Mouse (Mus musculus): ENCODE results near the gene Asl. TPM values are rescaled to one million over a fixed set of nuclear protein-coding genes. Genes with fewer than 3 reads are reported as not detected.

Gene Asl
- 10 to 100 TPM in 1 of 2 experiments, 1 to 10 TPM in 1; 6.4 to 11.3 TPM for total RNA-seq (2021)
- long read RNA-seq, experiment 1, partial matches to known transcripts = 1 of 6 reads
- long read RNA-seq, experiment 1, other reads (novel, unspliced or antisense) = 1 of 6 reads
- long read RNA-seq, experiment 2, partial matches to known transcripts = 0 of 3 reads
- long read RNA-seq, experiment 2, other reads (novel, unspliced or antisense) = 0 of 3 reads

DNA sequence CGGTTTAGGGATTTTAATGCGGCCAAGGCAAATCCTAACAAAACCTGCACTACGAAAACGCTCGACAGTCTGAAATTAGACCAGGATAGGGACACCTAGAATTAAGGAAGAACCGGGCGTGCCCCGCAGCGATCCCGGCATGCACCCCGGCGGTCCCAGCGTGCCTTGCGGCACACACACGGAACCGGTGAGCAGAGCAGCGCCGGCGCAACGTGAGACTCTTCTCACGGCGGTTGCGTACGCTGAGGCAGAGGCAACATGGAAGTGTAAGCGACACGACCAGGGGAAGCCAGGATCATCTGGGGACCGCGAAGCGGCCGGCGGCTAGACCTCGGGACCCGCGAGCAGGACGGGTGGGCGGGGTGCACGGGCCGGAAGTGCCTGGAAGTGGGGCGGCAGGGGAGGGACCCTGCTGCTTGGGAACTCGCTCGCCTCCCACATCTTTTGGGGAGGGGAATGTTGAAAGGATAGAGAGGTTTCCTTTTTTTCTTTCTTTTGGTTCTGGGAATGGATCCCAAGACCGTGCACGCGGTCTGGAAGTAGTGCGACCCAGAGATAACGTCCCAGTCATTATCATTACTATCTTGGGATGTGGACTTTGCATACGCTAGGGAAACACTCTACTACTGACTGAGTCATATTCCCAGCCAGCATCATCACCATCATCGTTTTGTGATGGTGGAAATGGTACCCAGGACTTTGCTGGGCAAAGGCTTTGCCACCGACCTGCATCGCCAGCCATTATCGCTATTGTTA is at the start of gene Asl, which contains the start of gene Crcp:
Gene Asl (minus strand): TSS at position 106 of the 756 bp plus-strand sequence.
Gene Crcp (plus strand): TSS at position 149 of the 756 bp plus-strand sequence.
- peak; percentile 69 to 75 for DNase-seq

GRCm38 (mm10) chr5:130078834-130079156 is 49.7 kb upstream of the Asl start:
- DNase-seq = no peak
- intact Hi-C loops (cut with DNase I) = no loop called here

More for the DNA sequence above, at the start of gene Asl, which contains the start of gene Crcp:
- intact Hi-C loops (cut with DNase I) = no loop called here

DNA sequence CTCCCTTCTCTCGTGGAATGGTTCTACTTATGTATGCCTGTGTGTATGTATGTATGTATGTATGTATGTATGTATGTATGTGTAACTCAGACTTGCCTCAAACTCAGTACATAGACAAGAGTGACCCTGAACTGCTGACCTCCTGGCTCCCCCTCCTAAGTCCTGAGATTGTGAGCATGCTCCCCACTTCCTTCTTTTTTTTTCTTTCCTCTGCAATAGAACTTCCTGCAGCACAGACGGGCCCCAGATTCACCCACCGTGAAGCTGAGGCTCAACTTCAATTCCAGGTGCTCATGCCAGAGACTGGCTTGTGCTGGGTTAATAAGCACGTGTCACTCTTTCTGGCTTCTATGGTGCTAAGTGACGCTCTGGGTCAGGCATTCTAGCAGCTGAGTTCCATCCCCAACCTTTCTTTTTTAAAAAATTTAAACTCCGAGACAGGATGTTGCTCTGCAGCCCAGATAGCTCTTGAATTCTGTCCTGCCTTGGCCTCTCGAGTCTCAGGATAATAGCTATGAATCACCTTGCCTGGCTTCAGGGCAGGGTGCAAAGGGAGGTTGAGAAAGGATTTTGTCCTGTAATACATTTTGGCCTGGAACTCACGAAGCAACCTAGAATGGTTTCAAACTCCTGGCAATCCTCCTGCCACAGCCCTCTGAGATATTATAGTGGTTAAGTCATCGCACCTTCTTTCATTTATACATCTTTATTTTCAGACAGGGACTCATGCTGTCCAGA is 49.2 kb upstream of the Asl start:
- no peak for DNase-seq
- intact Hi-C loops (cut with DNase I) = no loop called here

GRCm38 (mm10) chr5:130076396-130076795 is 47.3 kb upstream of the Asl start:
- intact Hi-C loops (cut with DNase I) = no loop called here
- DNase-seq = no peak

DNA sequence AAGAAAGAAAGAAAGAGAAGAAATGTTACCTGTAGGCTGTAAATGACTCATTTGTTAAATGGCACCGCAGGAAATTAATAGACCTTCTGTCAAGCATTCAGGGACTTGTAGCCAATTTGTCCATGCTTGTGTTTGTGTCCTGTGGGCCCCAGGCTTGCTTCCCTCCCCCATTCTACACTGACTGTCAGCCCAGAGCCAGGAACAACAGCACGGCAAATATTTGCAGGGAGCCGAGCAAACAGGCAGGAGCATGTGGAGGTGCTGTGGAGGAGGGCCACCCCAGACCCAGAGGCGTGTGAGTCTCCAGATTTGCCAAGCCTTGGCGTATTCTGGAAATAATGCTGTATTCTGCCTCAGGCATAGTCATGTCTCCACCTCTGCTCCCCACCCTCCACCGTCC is 45.4 kb upstream of the Asl start:
- DNase-seq = no peak
- intact Hi-C loops (cut with DNase I) = no loop called here

- DNase-seq = no peak
- intact Hi-C loops (cut with DNase I) = no loop called here
Measured at GRCm38 (mm10) chr5:130073026-130073425, 44.0 kb upstream of the Asl start, which contains the start of gene Tpst1. Gene Tpst1 (plus strand): TSS chr5:130073326.

- no peak for DNase-seq
- intact Hi-C loops (cut with DNase I) = no loop called here
Measured at GRCm38 (mm10) chr5:130067841-130068264, 38.8 kb upstream of the Asl start.

GRCm38 (mm10) chr5:130065579-130065978 is 36.5 kb upstream of the Asl start:
- intact Hi-C loops (cut with DNase I) = no loop called here

GRCm38 (mm10) chr5:130063760-130064159 is 34.7 kb upstream of the Asl start:
- intact Hi-C loops (cut with DNase I) = loop anchor here (5.0 kb wide), 1 partner anchor 79 kb away; the partner anchor contains the start of gene Kctd7
- peak in 1 of 2 experiments; percentile 15 for DNase-seq

More at GRCm38 (mm10) chr5:130065579-130065978, 36.5 kb upstream of the Asl start:
- DNase-seq = no peak

DNA sequence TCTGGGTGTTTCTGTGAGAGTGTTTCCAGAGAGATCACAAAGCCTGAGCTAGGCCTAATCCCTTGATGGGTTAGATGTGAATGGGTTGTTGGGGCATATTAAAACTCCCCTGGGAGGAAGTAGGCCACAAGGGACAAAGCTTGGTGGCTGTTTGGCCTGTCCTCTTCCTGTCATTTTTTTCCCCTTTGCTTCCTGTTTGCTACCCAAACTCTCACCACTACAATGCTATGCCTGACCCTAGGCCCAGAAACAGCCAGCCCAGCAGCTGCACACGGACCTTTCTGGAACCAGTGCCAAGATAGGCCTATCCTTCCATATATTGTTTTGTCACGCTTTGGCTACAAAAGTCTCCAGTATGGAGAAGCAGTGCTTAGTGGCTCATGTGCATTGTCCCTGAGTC is 33.0 kb upstream of the Asl start:
- no peak for DNase-seq
- intact Hi-C loops (cut with DNase I) = loop anchor here (5.0 kb wide), 1 partner anchor 80 kb away; the partner anchor contains the start of gene Kctd7

GRCm38 (mm10) chr5:130060329-130060665 is 31.2 kb upstream of the Asl start:
- no peak for DNase-seq
- intact Hi-C loops (cut with DNase I) = loop anchor here (5.0 kb wide), 1 partner anchor 82 kb away; the partner anchor contains the start of gene Kctd7

DNA sequence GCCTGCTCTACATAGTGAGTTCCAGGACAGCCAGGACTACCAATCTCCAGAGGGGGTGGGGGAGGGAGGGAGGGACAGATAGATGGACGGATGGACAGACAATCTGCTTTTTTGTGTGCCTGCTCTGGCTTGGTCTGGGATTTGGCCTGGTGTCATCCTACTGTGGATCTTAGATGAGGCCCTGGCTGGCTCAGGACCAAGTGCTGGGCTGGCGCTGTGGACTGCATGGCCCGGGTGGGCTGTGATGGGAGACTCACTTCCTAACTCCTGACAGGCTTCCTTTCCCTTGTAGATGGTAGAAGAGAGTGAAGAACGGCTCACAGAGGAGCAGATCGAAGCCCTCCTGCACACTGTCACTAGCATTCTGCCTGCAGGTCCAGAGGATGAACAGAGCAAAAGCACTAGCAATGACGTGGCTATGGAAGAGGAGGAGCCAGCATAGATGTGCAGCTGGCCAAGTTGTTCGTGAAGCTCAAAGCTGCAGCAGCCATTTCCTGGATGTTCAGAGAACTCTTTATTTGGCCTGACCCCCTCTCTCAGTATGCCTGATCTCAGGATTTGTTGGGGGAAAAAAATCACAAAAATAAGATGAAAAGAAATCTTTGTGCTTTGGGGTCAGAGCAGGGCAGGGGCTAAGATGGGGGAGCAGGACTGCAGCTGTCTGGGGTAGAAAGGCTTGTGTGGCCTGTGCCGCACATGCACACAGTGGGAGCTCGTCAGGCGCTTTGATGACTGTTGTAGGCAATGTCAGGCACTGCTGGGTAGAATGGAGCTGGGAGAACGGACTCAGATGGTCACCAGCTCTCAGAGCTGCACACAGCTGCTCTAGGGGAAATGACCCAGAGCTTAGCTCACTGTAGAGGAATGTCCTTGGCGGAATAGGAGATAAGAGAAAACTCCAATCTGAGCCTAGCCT is 30.6 kb upstream of the Asl start:
- intact Hi-C loops (cut with DNase I) = loop anchor here (5.0 kb wide), 1 partner anchor 83 kb away; the partner anchor contains the start of gene Kctd7
- no peak for DNase-seq

- intact Hi-C loops (cut with DNase I) = no loop called here
- no peak for DNase-seq
Measured at GRCm38 (mm10) chr5:130056303-130056702, 27.3 kb upstream of the Asl start.

DNA sequence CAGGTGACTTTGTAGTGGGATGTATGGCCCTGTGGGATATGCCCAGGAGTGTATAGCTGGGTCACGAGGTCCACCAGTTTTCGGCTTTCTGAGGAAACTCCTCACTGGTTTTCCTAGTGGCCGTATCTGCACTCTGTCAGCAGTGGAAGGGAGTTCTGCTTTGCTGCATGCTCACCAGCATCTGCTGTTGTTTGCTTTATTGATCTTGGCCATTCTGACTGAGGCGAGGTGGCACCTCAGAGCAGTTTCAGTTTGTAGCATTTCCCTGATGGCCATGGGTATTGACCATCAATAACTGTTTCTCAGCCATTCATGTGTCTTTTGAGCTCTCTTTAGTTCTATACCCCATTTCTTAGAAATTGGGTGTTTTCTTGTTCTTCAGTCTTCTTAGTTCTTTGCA is 26.6 kb upstream of the Asl start:
- DNase-seq = no peak
- intact Hi-C loops (cut with DNase I) = no loop called here

GRCm38 (mm10) chr5:130052955-130053354 is 23.9 kb upstream of the Asl start:
- DNase-seq = no peak
- intact Hi-C loops (cut with DNase I) = no loop called here

DNA sequence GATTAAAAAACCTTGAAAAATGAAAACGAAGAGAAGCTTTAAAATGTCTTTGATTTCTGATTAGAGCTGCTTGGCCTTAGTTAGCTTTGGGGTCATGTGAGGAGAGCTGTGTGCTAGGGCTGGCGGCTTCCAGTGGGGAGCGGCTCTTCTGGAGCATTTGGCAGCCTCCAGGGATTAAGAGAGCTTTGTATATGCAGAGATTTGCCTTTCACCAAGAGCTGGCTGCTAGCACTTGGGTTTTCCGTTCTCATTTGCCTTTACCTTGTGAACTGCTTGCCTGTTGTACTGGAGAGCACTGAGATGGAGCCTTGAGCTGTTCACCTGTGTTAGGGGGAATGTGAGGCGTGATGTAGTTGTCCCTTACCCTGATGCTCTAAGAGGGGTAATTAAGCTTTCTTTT is 23.5 kb upstream of the Asl start:
- intact Hi-C loops (cut with DNase I) = no loop called here

GRCm38 (mm10) chr5:130051073-130051860 is 22.2 kb upstream of the Asl start:
- intact Hi-C loops (cut with DNase I) = no loop called here
- DNase-seq = no peak

More for the DNA sequence above, 23.5 kb upstream of the Asl start:
- DNase-seq = no peak

GRCm38 (mm10) chr5:130050416-130050815 is 21.4 kb upstream of the Asl start:
- no peak for DNase-seq
- intact Hi-C loops (cut with DNase I) = no loop called here

Data from gastrocnemius, postnatal 36 days (tissue).